Mouse (Mus musculus) neutrophil, adult 5-6 weeks (primary cell): ENCODE data around the gene Hist1h4k. TPM values are rescaled to one million over a fixed set of nuclear protein-coding genes. Genes with fewer than 3 reads are reported as not detected.
"Not testable (repeated sequence)": the region's sequence is repeated elsewhere in the genome, so short reads cannot be mapped to it uniquely, and the experiment has no call there.

Source experiments
- ATAC-seq: fragments of 151-379, 151-347 bp; 2 replicates; pipeline ENCODE4 v1.8.0; 2017; ENCODE audit warnings: mild to moderate bottlenecking, moderate TSS enrichment; ENCODE audit not compliant: insufficient number of reproducible peaks, poor library complexity, low FRiP score, severe bottlenecking; ENCODE audit errors: extremely low read depth
- total RNA-seq: library from RNA; stranded (forward); fragments of 200-1000 nt; gene quantifications from 2 replicates; pipeline ENCODE4 v1.2.3, GENCODE M21; 2017

The Hist1h4k gene
- total RNA-seq, 1 experiment from 2014 or later = 63.4 TPM

DNA sequence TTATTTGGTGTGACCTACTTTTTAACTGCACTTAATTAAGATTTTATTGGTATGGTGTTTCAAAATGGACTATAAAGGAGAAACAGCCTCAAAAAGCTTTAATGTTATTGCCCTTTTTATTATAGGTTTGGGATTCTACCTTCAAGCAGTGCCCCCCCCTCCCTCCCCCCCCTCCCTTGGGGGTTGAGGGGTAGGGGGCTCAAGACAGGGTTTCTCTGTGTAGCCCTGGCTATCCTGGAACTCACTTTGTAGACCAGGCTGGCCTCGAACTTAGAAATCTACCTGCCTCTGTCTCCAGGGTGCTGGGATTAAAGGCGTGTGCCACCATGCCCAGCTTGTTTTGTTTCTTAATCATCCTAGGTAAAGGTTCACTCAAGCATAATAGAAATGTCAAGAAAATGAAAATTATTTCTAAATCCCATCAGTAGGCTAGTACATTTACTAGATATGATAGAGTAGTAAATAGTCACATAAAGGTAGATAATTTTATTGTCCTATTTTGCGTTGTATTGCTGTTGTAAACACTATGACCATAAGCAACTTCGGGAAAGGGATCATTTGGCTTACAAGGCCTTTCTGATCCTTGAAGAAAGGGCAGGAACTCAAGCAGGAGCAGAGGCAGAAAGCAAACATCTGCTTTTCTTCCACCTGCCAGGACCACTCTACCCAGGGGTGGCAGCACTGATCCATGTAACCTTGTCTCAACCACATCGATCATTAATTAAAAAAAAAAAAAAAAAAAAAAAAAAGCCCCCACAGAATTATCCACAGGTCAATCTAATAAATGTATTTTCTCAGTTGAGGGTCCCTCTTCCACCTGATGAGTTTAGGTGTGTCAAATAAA, 27.1 kb downstream of the Hist1h4k start:
- no peak for ATAC-seq

DNA sequence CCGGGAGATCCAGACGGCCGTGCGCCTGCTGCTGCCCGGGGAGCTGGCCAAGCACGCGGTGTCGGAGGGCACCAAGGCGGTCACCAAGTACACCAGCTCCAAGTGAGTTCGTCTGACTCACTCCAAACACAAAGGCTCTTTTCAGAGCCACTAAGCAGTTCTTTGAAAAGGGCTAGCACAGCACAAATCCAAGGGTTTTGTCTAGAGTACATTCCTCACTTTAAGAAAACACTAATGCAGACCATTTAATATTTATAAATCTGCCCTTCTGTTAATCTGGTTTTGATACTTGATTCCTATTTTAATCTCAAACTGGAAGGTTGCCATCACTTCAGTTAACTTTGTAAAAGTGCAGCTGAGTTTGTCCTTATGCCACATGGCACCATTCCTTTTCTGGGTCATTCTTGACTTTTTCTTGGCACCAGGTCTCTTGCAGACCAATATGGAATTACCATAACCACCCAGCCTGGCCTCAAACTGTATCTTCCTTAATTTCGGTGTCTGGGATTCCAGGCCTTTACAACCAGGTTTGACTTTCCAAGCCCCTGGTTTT, 27.9 kb downstream of the Hist1h4k start:
- no peak for ATAC-seq

DNA sequence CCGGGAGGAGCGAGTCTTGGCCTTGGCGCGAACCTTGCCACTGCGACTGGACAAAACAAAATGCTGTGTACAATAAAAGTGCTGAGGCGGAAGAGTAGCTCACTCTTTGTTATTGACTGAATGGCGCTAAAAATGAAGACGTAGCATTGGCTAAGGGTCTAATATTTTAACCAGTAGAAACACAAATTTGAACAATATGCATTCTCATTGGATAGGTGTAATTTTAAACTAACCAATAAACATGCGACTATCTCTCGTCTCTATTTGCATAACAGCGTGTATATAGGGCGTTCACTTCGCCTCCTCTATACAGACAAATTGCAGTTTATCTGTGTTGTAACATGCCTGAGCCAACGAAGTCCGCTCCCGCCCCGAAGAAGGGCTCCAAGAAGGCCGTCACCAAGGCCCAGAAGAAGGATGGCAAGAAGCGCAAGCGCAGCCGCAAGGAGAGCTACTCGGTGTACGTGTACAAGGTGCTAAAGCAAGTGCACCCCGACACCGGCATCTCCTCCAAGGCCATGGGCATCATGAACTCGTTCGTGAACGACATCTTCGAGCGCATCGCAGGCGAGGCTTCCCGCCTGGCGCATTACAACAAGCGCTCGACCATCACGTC, 28.4 kb downstream of the Hist1h4k start, which contains the start of gene Hist1h2bm:
Gene Hist1h2bm, plus strand, starts transcription at position 288 of the 616 bp plus-strand sequence.
- peak; percentile 96 for ATAC-seq

GRCm38 (mm10) chr13:21721107-21721756, 29.1 kb downstream of the Hist1h4k start:
- not testable (repeated sequence) for ATAC-seq

- no peak for ATAC-seq
Observed at GRCm38 (mm10) chr13:21718381-21719080, 31.8 kb downstream of the Hist1h4k start.

DNA sequence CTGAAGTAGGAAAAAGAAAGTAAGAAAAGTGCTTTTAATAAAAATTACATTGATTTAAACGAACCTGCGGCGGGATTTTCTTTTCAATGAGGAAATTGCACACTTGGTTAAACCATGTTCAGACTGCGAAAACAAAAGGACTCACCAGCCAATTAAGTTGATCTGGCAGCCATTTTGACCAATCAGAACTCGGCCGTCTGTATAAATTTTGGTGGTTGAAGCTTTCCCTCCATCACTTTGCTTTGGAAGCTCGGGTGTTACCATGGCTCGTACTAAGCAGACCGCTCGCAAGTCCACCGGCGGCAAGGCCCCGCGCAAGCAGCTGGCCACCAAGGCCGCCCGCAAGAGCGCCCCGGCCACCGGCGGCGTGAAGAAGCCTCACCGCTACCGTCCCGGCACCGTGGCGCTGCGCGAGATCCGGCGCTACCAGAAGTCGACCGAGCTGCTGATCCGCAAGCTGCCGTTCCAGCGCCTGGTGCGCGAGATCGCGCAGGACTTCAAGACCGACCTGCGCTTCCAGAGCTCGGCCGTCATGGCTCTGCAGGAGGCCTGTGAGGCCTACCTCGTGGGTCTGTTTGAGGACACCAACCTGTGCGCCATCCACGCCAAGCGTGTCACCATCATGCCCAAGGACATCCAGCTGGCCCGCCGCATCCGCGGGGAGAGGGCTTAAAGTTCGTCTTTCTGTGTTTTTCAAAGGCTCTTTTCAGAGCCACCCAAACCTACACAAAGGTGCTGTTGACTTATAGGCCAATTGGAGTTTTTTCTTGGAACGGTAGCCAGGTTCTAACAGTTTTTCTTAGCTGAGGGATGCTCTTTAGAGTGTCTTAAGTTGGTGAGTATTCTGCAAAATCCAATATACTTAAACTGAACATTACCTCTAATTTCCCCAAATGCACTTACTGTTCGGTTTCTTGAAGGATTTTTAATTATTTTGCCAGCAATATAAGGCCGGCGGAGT, 32.6 kb downstream of the Hist1h4k start, which contains the start of gene Hist1h3h:
Gene Hist1h3h, plus strand, starts transcription at position 263 of the 961 bp plus-strand sequence.
- peak; percentile 44 for ATAC-seq

GRCm38 (mm10) chr13:21716540-21717391, 33.5 kb downstream of the Hist1h4k start:
- ATAC-seq = not testable (repeated sequence)

GRCm38 (mm10) chr13:21715864-21716539, 34.3 kb downstream of the Hist1h4k start, which contains the start of the genes Hist1h2bl and Hist1h2ai:
Hist1h2bl (minus strand) TSS chr13:21716143.
Hist1h2ai (plus strand) TSS chr13:21716422.
- ATAC-seq = peak; percentile 85

GRCm38 (mm10) chr13:21715131-21715863, 35.0 kb downstream of the Hist1h4k start:
- ATAC-seq = no peak

- peak; percentile 52 for ATAC-seq
Observed at GRCm38 (mm10) chr13:21714725-21715124, 35.6 kb downstream of the Hist1h4k start.

DNA sequence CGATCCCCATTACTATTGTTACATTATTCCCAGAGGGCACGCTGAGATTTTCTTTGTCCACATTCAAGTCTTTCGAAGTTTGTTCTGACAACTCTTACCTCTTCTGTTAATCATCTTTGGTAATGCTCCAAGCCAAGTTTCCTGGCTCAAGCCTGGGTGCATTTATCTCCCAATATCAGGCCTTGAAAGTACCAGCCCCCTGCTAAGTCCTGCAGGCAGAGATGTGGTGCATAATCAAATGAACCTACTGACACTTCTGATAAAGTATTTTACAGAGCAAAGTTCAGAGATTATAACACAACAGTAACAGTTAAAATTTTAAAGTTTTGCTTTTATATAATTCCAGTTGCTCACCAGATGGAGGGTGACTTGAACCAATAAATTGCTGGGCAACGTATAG, 38.6 kb downstream of the Hist1h4k start:
- ATAC-seq = no peak

- peak; percentile 31; the same call in 1 of the 2 replicates for ATAC-seq
Observed at GRCm38 (mm10) chr13:21710821-21711525, 39.3 kb downstream of the Hist1h4k start.

DNA sequence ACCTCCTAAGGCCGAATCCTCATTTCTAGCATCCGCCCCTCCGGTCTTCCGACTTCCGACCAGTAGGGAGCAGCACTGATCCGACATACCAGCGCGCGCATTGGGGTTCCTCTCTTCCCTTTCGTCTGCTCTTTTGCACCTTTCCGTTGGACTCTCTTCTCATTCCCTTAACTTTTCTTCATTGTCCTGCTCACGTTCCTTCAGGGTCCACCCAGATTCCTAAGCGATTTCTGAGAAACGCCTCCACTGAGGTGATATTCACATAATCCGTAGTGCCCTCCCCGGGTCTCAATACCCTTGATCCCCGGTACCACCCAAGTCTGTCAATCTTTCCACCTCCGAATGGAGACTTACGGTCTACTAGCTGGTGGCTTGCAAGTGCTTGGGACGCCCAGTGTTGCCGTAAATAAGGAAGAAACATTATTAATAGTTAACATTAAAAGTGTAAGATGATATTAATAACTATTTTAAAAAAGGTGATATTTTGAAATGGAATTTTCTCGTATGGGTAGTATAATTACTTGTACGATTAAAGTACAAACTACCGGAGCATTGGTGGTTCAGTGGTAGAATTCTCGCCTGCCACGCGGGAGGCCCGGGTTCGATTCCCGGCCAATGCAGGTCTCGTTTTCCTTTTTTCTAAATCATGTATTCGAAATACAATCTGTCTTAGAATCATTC, 40.1 kb downstream of the Hist1h4k start:
- ATAC-seq = peak; percentile 85

DNA sequence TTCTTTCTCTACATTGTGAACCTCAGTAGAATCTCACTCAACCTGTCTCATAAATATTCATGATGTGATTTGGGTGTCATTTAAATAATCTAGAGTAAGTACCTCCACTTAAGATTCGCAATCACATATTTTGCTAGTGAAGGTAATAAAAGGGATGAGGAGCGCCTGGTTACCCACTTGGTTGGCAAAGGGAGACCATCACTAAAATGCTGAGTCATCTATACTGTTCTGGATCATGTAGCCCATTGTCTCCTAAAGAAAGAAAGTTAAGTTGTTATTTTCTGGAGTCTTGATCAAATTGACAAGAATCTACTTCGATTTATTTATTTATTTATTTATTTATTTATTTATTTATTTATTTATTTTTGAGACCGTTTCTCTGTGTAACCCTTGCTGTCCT, 43.6 kb downstream of the Hist1h4k start:
- no peak for ATAC-seq
